Mouse (Mus musculus) stomach, embryonic 16.5 days (tissue): ENCODE results near the gene Tspear. TPM values are rescaled to one million over a fixed set of nuclear protein-coding genes. Genes with fewer than 3 reads are reported as not detected.
"Not testable (repeated sequence)": the region's sequence is repeated elsewhere in the genome, so short reads cannot be mapped to it uniquely, and the experiment has no call there.

ENCODE experiments used
- ATAC-seq: fragments of 200-750 bp; cut with Nextera tagmentation; 2 replicates; pipeline ENCODE4 v1.8.0; 2017; ENCODE audit warnings: moderate number of reproducible peaks, moderate TSS enrichment; ENCODE audit not compliant: insufficient read depth, low FRiP score
- H3K27ac ChIP-seq: fragments of 300-500 bp; sonication (generic); 2 replicates; pipeline ENCODE4 v1.5.1; 2014; ENCODE audit warnings: low read length
- H3K27me3 ChIP-seq: fragments of 300-500 bp; sonication (generic); 2 replicates; pipeline ENCODE4 v1.6.1; 2014; ENCODE audit warnings: low read length, control low read depth, mixed read lengths; ENCODE audit not compliant: control insufficient read depth, insufficient read depth
- H3K36me3 ChIP-seq: fragments of 300-500 bp; sonication (generic); 2 replicates; pipeline ENCODE4 v1.6.1; 2014; ENCODE audit warnings: low read length; ENCODE audit not compliant: control insufficient read depth, insufficient read depth
- H3K4me1 ChIP-seq: fragments of 300-500 bp; sonication (generic); 2 replicates; pipeline ENCODE4 v1.6.1; 2014; ENCODE audit warnings: low read length, control low read depth, mixed read lengths; ENCODE audit not compliant: control insufficient read depth, insufficient read depth
- H3K4me2 ChIP-seq: fragments of 300-500 bp; sonication (generic); 2 replicates; pipeline ENCODE4 v1.6.1; 2014; ENCODE audit warnings: low read depth, low read length, mixed read lengths
- H3K4me3 ChIP-seq: fragments of 300-500 bp; sonication (generic); replicated peaks from 2 replicates; pipeline ENCODE4 v1.5.1; 2014; ENCODE audit warnings: mild to moderate bottlenecking, low read length
- H3K9ac ChIP-seq: fragments of 300-500 bp; sonication (generic); 2 replicates; pipeline ENCODE4 v1.6.1; 2014; ENCODE audit warnings: low read length
- H3K9me3 ChIP-seq: fragments of 300-500 bp; sonication (generic); replicated peaks from 2 replicates; pipeline ENCODE4 v1.6.1; 2016; ENCODE audit warnings: low read length, control low read depth; ENCODE audit not compliant: control insufficient read depth
- WGBS: fragments of 180-500 bp; shearing (Covaris S2); extraction: QIAGEN DNeasy Blood & Tissue Kit; methylation state at CpG from one replicate; pipeline ENCODE4 v1.1.7; 2014; 5-methylcytosine and 5-hydroxymethylcytosine counted together
- polyA plus RNA-seq: library from polyadenylated mRNA; unstranded; fragments of >200 nt; fragmentation: Nextera tagmentation; extraction: Ambion mirVana; gene quantifications from 2 replicates; pipeline ENCODE4 v1.2.1, GENCODE M21; 2015

Tspear gene
- polyA plus RNA-seq, 1 experiment from 2014 or later, result 0.96 TPM

GRCm38 (mm10) chr10:77724855-77725254 lies 38.5 kb downstream of the Tspear start:
- H3K27ac ChIP-seq, result no peak overlapping the region
- H3K9ac ChIP-seq, result no peak overlapping the region
- no peak overlapping the region for H3K4me3 ChIP-seq
- H3K27me3 ChIP-seq, result no peaks in the 10 kb centered on the region
- no peak for ATAC-seq
- H3K36me3 ChIP-seq, result no peaks in the 10 kb centered on the region
- no peak overlapping the region for H3K4me2 ChIP-seq
- no peaks in the 10 kb centered on the region for H3K9me3 ChIP-seq
- H3K4me1 ChIP-seq, result no peaks in the 10 kb centered on the region
- 79% methylated on average over 8 of the region's 8 CpGs for WGBS

DNA sequence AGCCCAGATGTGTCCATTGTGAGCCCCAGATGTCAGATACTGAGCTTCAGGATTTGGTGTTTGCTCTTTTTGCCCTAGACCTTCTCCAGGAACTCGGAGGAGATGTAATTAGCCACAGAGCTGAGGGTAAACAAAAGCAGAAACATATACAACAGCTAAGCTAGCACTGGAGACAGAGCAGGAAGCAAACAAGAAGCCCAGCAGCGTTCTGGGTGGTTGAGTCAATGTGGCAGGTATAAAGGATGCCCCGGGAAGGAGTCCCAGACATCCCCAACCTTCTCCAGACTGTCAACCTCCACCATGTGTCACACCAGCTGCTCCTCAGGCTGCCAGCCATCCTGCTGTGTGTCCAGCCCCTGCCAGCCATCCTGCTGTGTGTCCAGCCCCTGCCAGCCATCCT lies 39.8 kb downstream of the Tspear start, which contains the start of gene Gm10100:
Gene Gm10100 (plus strand): TSS at position 301 of the 400 bp plus-strand sequence.
- Histone ChIP-seq H3K4me2 (no peak within 1 kb of the TSS), H3K9ac (no peak within 1 kb of the TSS), H3K27me3 (no peaks in the 10 kb centered on the region), H3K4me3 (no peak within 1 kb of the TSS), H3K9me3 (no peaks in the 10 kb centered on the region), H3K4me1 (no peaks in the 10 kb centered on the region), H3K36me3 (no peaks in the 10 kb centered on the region), H3K27ac (no peak within 1 kb of the TSS)
- WGBS, result 25% methylated on average over 3 of the region's 3 CpGs
- no peak for ATAC-seq

GRCm38 (mm10) chr10:77728280-77728679 lies 41.9 kb downstream of the Tspear start:
- no peak overlapping the region for H3K27ac ChIP-seq
- H3K4me1 ChIP-seq, result no peaks in the 10 kb centered on the region
- no peak overlapping the region for H3K4me2 ChIP-seq
- ATAC-seq, result no peak
- WGBS, result 52% methylated on average over 4 of the region's 4 CpGs
- H3K36me3 ChIP-seq, result no peaks in the 10 kb centered on the region
- no peaks in the 10 kb centered on the region for H3K9me3 ChIP-seq
- no peaks in the 10 kb centered on the region for H3K27me3 ChIP-seq
- no peak overlapping the region for H3K4me3 ChIP-seq
- no peak overlapping the region for H3K9ac ChIP-seq

GRCm38 (mm10) chr10:77729241-77729640 lies 42.9 kb downstream of the Tspear start:
- H3K27ac ChIP-seq, result no peak overlapping the region
- H3K4me2 ChIP-seq, result no peak overlapping the region
- no peaks in the 10 kb centered on the region for H3K9me3 ChIP-seq
- H3K4me3 ChIP-seq, result no peak overlapping the region
- H3K9ac ChIP-seq, result no peak overlapping the region
- 46% methylated on average over 4 of the region's 4 CpGs for WGBS
- no peaks in the 10 kb centered on the region for H3K27me3 ChIP-seq
- H3K36me3 ChIP-seq, result no peaks in the 10 kb centered on the region
- no peaks in the 10 kb centered on the region for H3K4me1 ChIP-seq
- no peak for ATAC-seq

GRCm38 (mm10) chr10:77735928-77736327 lies 49.6 kb downstream of the Tspear start:
- Histone ChIP-seq H3K9ac (no peak overlapping the region), H3K27me3 (no peaks in the 10 kb centered on the region), H3K27ac (no peak overlapping the region), H3K4me1 (no peaks in the 10 kb centered on the region), H3K4me3 (no peak overlapping the region), H3K36me3 (no peaks in the 10 kb centered on the region), H3K9me3 (peaks cover 6% of the 10 kb centered on the region; the same call in 1 of the 2 replicates), H3K4me2 (no peak overlapping the region)
- ATAC-seq, result no peak
- WGBS, result 91% methylated on average over 1 of the region's 1 CpGs

- no peak overlapping the region for H3K4me2 ChIP-seq
- no peak for ATAC-seq
- H3K36me3 ChIP-seq, result no peaks in the 10 kb centered on the region
- H3K4me3 ChIP-seq, result no peak overlapping the region
- H3K9ac ChIP-seq, result no peak overlapping the region
- no peaks in the 10 kb centered on the region for H3K27me3 ChIP-seq
- 86% methylated on average over 4 of the region's 4 CpGs for WGBS
- H3K9me3 ChIP-seq, result peaks cover 6% of the 10 kb centered on the region; the same call in 1 of the 2 replicates
- no peaks in the 10 kb centered on the region for H3K4me1 ChIP-seq
- H3K27ac ChIP-seq, result no peak overlapping the region
Observed at GRCm38 (mm10) chr10:77738929-77739328, 52.6 kb downstream of the Tspear start.

GRCm38 (mm10) chr10:77741924-77742688 lies 55.7 kb downstream of the Tspear start, which contains the start of gene Gm18596:
Gm18596 (minus strand) TSS chr10:77742638.
- not testable (repeated sequence) for H3K27me3 ChIP-seq

DNA sequence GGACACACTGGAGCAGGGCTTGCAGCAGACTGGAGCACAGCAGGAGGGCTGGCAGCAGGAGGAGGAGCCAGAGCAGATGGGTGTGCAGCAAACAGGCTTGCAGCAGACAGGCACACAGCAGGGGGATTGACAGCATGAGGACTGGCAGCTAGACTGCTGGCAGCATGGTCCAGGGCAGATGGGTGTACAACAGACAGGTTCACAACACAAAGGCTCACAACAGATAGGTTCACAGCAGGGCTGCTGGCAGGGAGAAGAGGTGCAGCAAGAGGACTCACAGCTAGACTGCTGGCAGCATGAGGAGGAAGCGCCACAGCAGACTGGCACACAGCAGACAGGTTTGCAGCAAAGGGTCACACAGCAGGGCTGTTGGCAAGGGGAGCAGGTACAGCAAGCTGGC lies 64.3 kb downstream of the Tspear start:
- H3K9me3 ChIP-seq, H3K4me3 ChIP-seq, ATAC-seq, H3K9ac ChIP-seq, H3K4me1 ChIP-seq, H3K4me2 ChIP-seq, H3K27me3 ChIP-seq, H3K36me3 ChIP-seq, H3K27ac ChIP-seq: not testable (repeated sequence)
- 86% methylated on average over 1 of the region's 1 CpGs for WGBS

More at GRCm38 (mm10) chr10:77741924-77742688, 55.7 kb downstream of the Tspear start, which contains the start of gene Gm18596:
- not testable (repeated sequence) for H3K27ac ChIP-seq, H3K4me2 ChIP-seq, ATAC-seq, H3K4me1 ChIP-seq, H3K36me3 ChIP-seq, H3K9ac ChIP-seq, H3K9me3 ChIP-seq, H3K4me3 ChIP-seq
- 48% methylated on average over 4 of the region's 5 CpGs for WGBS

GRCm38 (mm10) chr10:77751254-77751653 lies 64.9 kb downstream of the Tspear start, which contains the start of gene Gm9736:
Gm9736 (minus strand) TSS chr10:77751354.
- 87% methylated on average over 1 of the region's 1 CpGs for WGBS
- not testable (repeated sequence) for H3K9me3 ChIP-seq, ATAC-seq, H3K36me3 ChIP-seq, H3K9ac ChIP-seq, H3K4me3 ChIP-seq, H3K27me3 ChIP-seq, H3K4me1 ChIP-seq, H3K27ac ChIP-seq, H3K4me2 ChIP-seq
